Mouse (Mus musculus) cerebellum, adult 11-12 months (tissue): ENCODE measurements around the gene Rora.

Experiments
- DNase-seq: peaks from one replicate; pipeline ENCODE4 v3.0.0; 2022

The Rora gene

DNA sequence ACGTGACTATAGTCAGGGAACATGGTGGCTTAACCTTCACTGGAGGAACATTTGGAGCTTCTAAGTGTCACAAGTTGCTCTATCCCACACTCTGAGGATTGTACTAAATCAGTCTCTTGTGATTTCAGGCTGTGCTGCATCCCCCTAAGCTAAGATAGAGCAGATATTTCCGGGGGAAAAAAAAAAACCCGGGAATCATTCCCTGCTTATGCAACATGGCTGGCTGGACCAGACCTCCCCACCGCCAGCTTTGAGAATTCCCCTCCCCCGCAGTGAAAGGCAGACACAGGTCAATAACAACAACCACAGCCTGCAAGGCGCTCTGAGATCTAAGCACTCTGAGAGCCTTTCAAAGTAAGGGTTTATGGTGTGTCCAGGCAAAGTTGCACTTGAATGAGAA, 244.7 kb downstream of the Rora start:
- no peak for DNase-seq

DNA sequence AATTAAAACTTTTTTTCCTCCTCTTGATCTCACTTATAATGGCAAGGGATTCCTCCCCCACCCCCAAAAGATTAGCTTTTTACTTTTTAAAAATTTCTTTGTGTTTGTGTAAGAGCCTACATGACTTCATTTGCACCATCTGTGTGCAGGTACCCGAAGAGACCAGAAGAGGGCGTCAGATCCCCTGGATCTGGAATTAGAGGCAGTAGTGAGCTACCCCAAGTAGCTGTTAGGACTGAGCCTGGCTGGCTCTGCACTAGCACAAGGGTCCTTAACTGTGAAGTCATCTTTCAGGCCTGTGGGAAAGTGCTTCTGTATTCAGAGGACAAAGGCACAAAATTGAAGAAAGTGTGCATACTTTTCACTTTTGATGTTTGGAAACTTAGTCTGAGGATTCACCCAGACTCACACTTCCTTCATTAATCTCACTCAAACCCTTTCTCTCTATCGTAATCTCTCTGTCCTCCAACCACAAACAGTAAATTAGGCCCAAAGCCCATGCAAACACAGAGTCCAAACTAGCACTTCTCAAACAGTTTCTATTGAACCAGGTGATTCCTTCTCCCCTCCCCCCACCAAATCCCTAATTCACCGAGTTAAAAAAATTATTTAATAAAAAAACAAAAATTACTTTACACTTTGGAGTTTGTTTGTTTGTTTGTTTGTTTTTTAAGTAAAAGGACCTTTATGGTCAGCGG, 246.1 kb downstream of the Rora start:
- no peak for DNase-seq

DNA sequence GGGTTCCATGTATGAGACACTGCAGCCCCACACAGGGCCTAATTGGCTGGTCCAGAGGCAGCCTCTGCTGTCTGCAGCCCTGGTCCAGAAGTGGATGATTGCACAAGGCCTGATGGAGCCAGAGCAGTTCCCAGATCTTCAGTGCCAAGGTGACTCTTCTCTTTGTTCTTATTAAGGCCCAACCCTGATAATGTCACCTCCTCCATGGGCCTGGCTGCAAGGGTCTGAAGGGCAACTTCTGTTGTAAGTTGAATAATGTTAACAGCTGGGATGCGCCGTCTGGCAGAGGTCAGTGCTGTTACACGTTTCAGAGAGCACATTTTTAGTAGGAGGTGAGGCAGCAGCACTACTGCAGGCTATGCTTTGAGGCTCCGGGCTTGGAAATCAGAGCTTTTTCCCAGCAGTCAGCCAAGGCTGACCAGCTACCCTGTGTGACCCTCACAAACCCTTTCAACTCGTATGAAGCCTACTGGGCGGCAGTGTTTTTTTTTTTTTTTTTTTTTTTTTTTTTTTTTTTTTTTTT, 252.8 kb downstream of the Rora start:
- DNase-seq: no peak

DNA sequence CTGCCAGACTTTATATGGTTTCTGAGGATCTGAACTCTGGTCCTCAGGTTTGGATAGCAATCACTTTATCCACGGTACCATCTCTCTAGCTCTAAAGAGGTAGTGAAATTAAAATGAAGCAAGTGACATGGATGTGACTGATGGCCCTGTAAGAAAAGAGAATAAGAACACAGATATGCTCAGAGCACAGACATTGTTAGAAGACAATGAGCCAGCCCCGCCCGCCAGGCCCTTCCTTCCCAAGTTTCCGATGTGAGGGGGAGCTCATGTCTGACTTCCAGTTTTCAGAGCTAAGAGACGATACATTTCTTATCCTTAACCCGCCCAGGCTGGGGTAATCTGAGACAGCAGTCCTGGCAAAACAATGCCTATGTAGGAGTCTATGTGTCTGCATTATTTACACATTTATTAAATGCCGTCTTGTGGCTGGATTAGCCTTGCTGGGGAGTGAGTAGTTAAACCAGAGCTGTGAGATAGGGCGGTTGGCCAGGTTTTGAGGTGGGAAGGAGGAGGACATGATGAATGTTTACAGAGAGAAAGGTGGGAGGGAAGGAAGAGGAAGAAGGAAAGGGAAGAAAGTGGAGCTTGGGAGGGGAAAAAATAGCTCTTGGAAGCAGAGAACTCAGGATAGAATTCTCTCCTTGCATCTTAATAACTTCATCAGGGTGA, 259.0 kb downstream of the Rora start:
- no peak for DNase-seq

DNA sequence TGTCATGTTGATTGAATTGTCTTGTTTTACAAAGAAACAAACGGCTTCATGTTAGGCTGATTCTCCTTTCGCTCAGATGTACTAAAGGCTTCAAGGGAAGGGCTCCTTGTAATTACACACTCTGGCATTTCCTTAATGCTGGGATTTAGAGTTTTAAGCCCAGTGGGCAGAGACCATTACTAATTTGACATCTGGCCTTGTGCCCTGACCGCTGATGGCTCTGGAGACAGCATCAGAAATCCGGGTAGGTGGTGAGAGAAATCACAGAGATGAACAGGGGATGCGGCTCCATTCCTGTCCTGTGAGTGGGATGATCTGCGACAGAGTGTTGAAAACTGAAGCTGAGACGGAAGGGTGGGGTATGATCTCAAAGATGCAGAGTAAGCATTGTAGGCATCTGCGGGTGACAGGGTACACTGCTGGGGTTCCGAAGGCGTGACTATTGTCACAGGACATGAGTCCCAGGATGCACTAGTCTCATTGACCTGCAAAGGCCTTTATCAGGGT, 259.7 kb downstream of the Rora start:
- DNase-seq: no peak

DNA sequence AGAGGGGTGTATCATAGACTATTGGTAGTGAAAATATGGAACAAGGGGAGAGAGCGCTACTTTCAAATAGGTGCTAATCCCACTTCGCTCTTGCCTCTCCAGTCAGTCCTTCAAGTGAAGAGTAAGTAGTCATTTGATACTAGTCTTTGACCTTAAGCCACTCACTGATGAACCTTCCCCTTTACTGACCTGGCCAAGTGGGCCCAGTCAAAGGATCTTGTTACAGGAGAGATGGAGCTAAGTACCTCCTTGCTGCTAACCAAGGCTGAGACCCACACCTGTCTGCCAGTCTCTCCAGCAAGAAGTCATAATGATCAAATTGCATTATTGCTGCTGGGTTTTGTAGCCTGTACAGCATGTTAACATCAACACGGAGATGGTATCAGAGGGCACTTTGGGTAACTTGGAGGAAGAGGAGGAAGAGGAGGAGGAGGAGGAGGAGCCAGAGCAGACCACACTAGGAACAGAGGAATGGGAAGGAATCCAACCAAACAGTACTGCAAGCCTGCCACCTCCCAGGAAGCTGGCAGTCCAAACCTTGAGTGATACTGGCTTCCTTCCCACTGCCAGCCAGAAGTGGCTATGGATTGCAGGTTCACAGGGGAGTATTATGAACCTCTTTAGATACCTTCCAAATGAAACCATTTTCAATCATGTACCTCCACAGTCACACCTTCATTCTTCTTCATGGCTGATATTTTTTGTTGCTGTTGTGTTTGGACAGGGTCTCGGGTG, 261.1 kb downstream of the Rora start:
- DNase-seq: peak; percentile 59

DNA sequence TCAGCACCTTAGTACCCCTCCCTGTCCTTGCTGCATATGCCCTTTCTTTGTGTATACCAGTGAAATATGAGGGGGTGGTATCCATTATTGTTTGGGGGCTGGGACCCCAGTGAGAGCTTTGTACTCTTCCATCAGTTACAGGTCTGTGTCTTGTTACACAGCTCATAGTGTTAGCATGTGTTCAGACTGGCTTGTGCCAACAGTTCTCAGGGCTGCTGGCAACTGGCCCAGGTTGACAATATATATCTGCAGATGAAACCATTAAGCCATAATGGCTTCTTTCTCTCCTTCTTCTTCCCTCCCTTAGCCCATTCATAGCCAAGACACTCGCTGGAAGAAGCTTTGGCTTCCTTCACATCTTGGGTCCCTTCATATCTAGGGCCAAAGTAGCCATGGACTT, 263.2 kb downstream of the Rora start:
- DNase-seq: peak; percentile 66

DNA sequence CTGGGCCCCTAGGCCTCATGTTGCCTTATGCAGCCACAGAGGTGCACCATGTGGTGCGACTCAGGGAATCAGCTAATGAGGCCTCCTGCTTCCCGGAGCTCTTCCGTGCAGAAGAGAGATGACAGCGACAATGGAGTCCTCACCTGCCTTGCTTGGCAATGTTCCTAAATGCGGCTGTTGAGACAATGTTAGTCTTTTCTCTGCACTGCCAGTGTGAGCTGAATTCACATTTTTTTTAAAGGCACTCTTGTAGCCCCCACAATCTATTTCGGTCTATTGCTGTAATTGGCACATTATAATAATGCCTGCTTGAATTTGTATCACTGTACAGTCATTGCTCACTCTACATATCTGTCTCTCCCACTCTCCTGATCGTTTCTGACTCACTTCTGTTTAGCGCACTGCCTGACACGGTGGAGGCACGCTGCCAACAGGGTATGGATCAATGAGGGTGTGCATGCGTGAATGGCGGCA, 269.6 kb downstream of the Rora start:
- no peak for DNase-seq

DNA sequence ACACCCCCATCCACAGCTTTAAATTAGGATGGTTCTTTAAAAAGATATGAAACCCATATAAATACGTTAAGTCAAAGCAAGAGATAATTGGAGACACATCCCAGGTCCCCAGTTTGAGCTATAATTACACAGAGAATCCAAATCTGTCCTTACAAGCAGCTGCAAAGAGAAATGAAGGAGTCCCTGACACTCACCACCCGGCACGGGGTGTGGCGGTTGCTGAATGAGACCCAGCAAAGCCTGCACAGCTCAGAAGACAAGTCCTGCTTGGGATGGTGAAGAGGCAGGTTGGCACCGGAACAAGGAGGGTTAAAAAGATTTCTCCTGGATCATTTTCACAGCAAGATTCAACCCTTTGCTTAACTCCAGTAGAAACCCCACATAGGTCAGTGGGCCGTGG, 272.8 kb downstream of the Rora start:
- DNase-seq: no peak

DNA sequence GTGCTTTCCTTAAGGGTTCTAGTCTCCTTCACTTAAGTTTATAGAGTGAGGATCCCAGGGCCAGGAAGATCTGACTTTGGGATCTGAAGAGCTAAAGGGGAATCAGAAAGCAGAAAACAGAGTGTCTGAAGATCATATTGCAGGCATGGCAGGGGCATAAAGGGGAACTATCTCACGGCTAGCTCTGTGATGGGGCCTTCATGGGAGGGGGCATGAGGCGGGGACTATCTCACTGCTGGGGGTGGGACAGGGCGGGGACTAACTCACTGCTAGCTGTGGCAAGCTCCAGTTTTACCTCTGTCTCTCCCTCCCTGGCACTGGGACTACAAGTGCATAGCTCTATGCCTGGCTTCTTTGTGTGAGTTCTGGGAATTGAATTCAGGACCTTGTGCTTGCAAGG, 279.6 kb downstream of the Rora start:
- DNase-seq: no peak

DNA sequence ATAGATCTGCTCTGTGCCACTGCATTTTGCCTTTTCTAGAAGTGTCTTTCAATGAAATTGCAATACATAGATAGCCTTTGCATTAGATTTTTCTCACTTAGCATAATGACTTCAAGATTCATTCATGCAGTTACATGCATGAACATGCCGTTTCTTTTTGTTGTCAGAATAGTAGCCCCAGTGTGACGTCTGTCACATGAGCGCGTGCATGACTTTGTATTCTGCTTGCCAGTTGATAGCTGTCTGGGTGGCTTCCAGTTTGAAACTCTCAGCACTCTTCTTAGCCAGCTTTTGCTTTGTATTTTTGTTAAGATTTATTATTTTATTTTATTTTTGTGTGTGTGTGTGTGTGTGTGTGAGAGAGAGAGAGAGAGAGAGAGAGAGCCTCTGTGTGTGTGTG, 280.7 kb downstream of the Rora start:
- DNase-seq: no peak

DNA sequence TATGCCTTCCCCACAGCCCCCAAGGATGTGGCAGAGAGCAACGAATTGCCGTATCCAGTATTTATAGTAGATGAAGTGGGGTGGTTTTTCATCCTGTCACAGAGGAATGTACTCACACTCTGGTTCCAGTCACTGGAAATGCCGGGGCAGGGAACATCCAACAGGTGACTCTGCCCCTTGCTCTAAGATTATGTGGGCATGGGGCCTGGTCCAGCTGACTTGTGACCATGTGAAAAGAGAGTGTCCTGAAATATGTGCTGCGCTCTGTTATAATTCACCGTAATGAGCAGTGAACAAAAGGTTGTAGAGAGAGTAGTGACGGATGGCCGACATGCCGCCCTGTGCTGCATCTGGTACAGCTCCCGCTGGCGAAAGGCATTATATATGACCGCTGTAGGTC, 282.0 kb downstream of the Rora start:
- DNase-seq: no peak

DNA sequence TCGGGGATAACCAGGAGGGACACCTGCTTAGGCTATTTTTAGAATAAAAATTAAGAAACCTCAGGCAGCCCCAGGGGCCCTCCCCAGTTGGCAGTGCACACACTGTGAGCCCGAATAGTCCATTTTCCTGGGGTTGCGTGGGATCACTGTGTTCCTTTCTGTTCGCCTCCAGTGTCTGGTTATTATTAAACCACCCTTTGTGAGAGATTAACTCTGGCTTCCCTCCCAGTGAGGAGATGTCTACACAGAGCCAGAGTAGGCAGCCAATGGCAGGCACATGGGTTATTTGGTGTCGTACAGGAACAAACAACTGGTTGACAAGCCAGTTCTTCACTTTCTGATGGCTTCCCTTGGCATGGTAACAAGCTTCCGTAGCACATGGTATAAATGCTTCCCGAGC, 287.5 kb downstream of the Rora start:
- peak; percentile 51 for DNase-seq

DNA sequence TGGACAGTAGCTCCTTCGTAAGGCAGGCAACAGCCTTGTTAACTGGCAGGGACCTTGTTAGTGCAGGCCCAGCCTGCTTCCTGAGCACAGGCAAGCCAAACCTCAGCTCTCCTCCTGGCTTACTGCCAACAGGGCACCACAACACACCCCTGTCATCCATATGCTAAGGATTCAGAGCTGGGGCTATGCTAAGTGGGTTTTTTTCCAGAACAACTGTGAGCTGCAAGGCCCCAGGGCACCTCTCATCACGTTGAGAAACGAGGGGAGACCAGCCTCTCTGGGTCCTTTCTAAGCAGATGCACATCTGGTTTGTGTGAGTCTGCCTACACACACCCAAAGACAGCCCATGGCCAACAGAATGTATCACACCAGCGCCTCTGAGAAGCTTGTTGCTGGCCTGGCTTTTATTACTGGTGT, 289.0 kb downstream of the Rora start:
- DNase-seq: peak; percentile 53

DNA sequence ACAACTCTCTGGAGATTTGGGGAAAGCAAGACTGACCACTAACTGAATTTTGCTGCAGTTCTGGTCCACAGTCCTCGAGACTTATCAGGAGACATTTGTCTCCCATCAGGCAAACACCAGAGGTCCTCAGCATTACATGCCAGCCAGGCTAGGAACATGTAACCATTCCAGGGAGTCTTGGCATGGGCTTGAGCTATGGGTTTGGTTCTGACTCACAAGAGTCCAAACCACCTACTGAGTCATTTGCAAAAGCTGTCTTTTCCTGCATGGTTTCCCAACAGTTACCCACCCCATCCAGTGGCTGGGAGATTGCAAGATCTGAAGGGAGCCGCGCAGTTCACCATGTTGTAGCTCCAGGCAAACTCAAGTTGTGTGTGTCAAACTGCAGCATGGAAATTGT, 290.4 kb downstream of the Rora start:
- no peak for DNase-seq

DNA sequence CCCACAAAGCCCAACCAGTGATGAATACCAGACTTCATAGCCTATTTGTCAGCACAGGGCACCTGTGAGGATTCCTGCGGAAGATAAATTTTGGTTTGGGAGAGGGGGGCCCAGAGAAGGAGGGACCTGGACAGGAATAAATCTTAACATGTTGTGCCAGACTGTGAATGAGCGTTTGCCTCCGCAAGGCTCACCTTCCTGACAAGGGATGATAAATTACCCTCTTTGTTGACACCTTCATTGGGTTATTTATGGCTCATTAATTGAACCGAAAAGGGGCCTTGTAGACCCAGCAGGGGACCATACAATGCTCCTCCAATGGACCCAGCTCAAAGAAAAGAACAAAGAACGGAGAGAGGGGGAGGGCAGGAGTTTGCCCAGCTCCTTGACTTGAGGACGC, 294.1 kb downstream of the Rora start:
- DNase-seq: no peak

DNA sequence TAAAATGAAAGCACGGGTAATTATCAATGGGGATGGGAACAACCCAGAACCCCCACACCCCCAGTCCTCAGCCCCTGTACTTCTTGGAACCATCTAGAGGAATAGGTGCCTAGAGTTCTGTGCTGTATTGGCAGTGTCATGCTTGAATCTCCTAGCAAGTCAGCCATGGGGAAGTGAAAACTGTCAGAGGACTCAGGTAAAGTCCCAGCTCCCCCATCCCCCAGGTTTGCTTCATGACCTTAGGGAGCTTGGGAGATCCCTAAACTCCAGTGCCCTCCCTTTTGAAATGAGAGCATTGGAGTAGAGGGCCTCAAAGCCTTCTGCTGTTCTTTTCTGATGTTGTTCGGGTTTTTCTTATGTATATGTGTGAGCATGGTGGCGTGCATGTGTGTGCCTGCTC, 294.6 kb downstream of the Rora start:
- no peak for DNase-seq

DNA sequence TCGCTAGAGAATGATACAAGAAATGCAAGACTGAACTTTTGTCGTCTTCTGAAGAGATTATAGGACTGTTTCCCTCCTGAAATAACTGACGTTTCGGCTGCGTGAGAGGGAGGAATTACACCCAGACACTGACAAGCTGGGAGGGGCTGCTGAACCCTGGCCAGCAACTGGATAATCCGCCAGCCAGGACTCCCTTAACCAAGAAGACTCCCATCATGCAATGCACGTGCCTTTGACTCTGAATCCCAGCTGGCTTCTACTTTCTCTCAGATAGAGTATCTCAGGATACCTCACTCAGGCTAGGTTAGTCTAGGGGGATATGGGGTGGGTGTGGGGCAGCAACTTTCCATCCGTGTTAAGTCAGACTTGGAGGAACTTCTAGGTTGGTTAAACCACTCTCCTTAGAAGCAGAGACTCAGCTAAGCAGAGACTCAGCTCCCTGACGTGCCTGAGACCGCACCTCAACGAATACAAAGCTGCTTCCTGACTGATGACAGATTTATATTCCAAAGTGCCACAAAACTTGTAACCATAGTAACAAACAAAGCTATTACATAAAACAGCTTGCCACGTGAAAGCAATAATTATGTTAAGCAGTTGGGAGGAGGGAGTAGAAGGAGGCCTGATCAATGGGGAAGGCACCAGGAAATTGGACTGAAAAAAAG, 302.8 kb downstream of the Rora start:
- DNase-seq: no peak

DNA sequence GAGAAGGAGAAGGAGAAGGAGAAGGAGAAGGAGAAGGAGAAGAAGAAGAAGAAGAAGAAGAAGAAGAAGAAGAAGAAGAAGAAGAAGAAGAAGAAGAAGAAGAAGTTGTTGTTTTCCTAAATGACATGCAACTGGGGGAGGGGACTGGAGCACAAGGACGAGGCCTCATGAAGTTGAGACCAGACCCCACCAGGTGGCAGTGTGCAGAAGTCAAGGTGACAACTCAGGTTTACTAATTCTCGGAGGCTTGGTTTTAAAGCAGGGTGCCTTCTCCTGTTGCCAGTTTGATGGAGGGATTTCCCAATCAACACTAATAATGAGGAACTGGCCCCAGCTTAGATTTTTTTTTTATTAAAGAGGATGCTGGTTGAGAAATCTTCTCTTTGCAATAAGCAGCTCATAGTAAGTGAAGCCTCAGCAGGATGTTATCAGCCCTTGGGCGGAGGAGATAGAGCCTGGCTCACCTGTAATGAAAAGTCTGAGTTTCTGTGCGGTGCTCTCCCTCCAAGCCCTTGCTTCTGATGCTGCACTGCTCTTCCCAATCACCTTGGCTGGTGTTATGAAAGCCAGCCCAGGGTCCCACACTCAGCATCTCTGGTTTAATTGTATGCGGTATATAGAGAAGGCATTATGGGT, 303.5 kb downstream of the Rora start:
- DNase-seq: peak; percentile 60

DNA sequence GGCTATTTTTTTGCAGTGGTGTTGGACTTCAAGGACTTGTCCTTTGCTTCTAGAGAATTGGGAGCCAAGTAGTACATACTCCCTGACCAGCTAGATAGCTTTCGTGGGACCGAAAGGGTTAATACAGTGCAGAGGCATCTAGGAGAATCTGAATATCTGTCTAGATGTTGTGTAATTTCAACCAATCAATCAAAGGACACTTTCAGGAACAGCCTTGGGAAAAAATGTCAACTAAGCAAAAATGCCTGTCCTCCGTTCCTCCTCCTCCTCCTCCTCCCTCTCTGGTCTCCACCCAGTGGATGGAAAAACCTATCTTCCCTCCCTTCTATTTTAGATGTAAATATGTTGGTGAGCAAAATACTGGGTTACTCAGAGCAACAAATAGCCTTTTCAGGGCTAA, 304.2 kb downstream of the Rora start:
- DNase-seq: no peak

DNA sequence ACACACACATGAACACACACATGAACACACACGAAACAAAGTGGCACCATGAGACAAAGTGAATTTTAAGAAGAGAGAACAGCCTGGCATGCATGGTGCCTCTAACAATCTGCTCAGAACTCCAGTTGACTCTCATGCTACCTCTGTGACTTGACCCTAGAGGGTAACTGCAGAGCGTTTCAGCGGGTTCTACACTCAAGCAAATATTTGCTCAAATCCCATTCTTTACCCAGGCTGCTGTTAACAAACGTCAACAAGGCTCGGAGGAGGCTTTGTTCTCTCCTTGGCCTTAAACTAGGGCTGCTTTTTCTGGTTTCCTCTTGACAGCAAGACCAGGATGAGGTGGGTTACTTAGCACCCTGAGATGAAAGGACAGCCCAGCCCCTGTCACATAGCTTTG, 305.3 kb downstream of the Rora start:
- no peak for DNase-seq

DNA sequence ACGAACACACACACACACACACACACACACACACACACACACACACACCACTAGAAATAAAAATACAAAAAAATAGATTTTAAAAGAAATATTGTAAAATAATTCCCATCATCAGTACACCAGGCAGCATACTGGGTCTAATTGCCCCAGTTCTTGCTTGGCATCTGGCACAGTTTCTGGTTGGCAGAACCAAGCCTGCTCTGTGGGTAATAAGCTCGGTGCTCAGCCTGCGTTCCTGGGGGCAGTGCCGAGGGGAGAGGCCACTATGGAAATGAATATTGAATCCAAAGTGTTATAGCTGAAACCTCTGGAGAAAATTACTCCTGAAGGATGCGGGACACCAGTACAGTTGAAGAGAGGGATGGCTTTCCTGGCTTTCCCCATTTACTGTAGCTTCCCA, 310.3 kb downstream of the Rora start:
- peak; percentile 42 for DNase-seq

DNA sequence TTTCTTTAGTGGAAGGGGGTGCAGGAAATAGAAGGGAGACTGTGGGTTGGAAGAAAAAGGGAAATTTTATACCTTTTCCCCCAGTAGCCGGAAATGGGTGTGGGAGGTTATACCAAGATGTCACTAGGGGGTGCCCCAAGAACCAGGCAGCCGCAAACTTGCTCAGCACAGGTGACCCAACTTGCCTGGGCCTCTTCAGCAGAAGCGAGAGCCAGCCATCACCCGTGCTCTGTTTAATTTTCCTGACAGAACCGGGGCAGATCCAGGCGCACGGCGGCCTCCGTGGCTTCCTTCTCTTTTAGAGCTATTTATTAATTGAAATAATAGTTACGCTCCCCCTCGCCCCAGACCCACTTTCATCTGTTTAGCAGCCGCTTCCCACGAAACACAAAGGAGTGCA, 313.0 kb downstream of the Rora start:
- DNase-seq: peak; percentile 72
